Mouse (Mus musculus) activated CD4-positive, CD25-positive, alpha-beta regulatory T cell, adult 4 months (primary cell): Measurements from ENCODE around the gene Tbc1d9b. TPM values are rescaled to one million over a fixed set of nuclear protein-coding genes. Genes with fewer than 3 reads are reported as not detected.
"Not testable (repeated sequence)": the region's sequence is repeated elsewhere in the genome, so short reads cannot be mapped to it uniquely, and the experiment has no call there.

Source experiments
- ATAC-seq: one replicate; pipeline ENCODE4 v1.8.0; 2017
- polyA plus RNA-seq, 2 experiments: library from polyadenylated mRNA; unstranded; fragments of 100-300 nt; shearing (Covaris generic); gene quantifications; one replicate each; pipeline ENCODE4 v1.2.1; 2017

Tbc1d9b gene
- polyA plus RNA-seq = 10 to 100 TPM; 20.6 to 32.5 TPM

DNA sequence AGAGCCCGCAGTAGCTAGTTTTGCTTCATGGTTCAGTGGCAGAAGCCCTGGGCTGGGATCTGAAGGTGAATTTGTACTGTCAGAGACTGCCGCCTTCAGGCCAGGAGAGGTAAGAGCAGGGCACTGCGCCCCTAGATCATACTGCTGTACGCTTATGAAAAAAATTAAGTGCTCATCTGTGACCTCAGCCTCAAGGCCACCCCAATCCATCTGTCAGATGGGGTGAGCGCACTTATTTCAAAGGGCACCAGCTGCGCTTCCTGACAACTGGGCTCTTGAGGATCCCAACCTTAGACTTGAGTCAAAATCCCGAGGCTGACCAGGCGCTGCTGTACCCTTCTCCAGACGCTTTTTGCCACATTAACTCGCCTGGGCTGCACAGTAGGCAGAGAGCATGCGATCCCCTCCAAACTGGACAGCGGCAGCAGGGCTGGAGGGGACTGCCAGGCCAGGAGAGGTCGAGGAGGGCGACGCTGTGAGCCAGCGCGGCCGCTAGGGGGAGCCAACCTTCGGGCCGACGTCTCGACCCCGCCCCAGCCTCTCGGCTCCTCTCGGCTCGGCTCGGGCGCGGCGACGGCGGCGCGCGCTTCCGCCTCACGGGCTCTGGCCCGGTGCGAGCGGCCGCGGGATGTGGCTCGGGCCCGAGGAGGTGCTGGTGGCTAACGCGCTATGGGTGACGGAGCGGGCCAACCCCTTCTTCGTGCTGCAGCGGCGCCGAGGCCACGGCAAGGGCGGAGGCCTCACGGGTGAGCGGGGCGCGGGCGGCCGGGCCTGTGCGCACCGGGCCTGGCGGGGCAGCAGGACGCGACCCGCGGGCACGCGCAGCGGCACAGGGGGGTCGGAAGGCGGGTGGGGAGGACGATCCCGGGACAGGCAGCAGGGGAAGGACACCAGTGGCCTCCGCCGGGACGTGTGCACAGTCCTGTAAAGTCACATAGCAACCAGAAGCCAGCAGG, at the start of gene Tbc1d9b:
Gene Tbc1d9b, plus strand, starts transcription at position 586 of the 956 bp plus-strand sequence.
- peak; percentile 80 for ATAC-seq

DNA sequence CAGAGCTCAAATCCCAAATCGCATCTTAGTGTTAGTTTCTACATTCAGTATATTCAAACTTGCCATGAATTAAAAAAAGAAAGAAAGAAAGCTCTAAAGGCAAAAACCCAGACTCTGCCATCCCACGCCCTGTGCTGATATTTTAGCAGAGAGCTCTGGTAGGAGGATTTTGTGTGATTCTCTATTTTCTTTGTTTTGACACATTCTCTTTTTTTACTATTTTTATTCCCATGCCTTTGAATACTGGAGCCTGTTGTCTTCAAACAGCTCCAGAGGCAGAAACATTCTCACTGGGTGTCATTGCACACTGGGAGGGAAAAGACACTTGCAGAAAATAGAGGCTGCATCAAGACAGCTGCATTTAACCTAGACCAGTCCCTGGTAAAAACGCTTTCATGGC, 45.0 kb upstream of the Tbc1d9b start:
- ATAC-seq = no peak

DNA sequence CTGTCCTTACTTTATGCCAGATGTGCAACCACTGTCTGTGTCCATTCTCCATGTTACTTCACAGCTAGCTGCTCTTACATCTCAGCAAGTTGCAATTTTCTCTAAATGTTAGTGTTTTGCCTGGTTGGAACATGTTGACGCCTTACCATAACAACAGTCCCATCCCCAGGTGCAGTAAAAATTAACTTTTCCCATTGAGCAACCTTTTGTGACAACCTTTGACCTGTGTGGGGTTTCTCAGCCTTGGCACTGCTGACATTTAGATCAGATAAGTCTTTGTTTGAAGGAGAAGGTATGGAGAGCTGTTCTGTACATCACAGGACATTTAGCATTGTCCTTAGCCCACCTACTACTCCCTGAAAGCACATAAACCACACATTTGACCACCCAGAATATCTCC, 41.4 kb upstream of the Tbc1d9b start:
- no peak for ATAC-seq

DNA sequence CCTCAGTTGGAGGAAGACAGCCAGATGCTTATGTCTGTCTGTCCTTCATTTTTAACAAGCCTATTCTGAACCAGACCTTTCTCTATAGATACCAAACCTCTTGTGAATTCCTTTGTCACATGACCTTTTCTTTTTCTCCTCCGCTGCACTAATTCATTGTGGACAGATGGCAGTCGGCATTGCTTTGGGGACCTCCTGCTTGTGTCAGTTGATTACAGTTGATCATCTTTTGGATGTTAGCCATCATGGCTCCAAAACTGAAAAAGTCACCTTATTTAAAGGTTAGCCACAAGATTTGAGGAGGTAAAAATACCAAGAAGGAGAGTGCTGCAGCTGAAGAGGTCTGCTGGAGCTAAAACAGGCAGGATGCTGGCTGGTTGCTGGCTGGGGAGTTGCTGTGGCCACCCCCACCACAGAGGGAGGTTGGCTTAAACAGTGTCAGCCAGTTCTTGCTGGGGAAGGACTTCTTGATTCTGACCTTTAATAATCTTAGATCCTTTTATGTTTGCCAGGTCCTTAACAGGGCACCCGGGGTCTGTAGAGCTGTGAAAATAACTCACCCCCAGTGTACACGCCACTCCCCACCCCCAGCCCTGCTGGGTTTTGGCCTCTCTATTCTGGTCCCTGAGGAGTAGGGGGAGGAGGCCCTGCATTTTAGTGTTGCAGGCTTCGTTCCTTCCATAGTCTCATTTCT, 40.1 kb upstream of the Tbc1d9b start:
- no peak for ATAC-seq

DNA sequence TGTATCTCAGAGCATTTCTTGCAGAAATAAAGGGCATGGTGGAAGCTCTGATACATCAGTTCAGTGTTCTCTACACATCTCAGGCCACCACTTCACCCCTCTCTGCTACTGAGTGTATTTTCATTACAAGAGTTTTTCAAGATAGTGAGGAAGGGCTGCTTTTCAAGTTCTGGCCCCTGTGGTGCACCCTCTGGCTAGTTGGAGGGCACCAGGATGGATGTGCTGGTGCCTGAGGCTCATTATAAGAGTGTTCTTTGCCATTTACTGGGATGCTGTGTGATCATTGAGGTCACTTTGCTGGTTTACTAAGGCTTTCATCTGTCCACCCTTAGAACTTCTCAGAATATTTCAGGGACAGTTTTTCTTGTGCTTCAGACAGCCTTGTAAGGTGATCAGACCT, 39.5 kb upstream of the Tbc1d9b start:
- ATAC-seq = no peak

DNA sequence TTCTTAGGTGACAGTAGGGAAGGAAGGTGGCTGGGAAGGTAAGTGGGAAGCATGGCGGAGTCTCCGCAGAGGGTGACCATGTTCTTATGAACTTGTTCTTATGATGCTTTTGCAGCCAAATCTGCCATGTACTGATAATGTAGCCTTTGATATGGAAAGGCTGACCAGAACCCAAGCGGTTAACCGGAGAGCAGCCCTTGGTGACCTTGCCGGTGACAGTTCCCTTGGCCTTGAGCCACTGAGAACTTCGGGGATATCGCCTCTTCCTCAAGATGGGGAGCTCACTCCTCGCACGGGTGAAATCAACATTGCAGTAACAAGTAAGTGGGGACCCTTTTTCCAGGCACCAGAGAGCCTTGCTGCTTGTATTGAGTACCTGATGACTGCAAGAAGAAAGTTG, 35.5 kb upstream of the Tbc1d9b start:
- ATAC-seq = no peak

DNA sequence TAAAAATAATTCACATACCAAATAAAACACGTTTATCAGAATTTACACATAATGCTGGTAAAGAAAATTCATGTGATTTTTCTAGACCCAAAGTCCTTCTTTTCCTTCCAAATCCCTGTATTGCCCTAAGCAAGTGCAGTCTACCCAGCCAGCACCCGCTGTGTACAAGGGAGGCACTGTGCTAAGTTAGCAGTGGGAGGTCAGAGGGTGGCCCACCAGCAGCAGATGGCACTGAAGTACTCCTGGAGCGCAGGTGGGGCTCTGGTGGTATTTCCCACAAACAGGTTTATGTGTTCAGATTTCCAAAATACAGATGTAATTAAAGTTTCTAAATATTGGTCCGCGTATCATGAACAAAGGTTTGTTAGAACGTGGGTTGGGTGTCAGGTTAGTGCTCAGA, 34.1 kb upstream of the Tbc1d9b start:
- ATAC-seq = no peak

DNA sequence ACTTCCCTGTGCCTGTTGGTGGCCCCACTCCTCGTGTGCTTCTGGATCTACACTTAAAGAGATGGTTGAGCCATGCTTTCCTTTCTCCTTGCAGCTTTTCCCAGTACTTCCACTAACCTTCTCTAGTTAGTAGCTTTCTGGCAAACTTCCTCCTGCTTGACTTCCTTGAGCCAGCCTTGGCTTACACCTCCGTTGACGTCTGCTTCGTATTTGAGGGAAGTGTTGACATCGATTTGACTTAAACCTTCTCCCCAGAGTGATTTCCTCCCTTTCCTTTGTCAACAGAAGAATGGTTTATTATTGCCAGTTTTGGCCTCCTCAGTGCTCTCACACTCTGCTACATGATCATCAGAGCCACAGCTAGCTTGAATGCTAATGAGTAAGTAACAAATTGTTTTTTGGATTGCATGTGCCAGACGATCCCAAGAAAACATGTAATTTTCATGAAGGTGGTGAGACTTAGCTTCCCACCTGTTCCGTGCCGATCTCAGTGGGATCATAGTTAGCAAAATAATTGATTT, 32.2 kb upstream of the Tbc1d9b start:
- ATAC-seq = no peak

DNA sequence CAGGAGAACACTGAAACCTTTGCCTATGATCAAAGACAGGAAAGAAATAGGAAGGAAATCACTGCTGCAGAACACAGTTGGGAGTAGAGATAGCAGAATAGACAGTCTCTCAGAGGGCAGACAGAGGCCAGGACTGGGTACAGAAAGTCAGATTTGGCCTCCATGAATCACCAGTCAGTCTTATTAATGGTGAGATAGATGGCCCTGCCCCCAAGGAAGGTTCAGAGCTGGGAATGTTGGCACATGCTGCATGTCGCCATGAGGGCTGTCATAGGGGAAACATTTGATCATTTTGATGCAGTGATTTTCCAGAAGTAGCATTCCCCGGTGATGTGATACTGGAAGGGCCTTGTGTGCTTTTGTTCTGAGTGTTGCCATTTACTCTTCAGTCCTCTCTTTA, 31.5 kb upstream of the Tbc1d9b start:
- no peak for ATAC-seq

DNA sequence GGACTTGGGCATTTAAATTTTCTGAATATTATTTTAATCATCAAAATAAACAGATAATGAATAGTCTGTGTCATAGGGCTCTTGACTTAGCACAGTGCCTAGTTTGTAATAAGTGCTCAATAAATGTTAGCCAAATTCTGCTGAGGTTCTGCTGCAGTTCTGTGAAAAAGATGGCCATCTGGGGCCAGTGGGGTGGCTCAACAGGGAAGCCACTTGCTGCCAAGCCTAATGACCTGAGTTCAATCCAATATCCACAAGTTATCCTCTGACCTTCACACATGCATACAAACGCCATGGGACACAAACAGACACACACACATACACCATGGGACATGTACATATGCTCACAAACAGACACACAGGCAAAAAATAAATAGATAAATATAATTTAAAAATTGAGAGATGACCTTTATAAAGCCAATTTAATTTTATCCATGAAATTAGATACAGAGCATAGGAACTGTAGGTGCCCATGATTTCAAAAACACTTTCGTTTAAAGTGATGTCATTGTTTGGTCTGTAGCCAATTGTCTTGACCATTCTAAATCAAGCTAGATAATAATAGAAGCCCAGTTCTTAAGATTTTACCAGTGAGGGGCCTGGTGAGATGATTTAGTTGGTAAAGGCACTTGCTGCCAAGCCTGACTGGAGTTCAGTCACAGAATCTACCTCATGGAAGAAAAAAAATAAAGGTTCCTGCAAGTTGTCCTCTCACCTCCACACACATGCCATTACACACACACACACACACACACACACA, 30.5 kb upstream of the Tbc1d9b start:
- no peak for ATAC-seq

DNA sequence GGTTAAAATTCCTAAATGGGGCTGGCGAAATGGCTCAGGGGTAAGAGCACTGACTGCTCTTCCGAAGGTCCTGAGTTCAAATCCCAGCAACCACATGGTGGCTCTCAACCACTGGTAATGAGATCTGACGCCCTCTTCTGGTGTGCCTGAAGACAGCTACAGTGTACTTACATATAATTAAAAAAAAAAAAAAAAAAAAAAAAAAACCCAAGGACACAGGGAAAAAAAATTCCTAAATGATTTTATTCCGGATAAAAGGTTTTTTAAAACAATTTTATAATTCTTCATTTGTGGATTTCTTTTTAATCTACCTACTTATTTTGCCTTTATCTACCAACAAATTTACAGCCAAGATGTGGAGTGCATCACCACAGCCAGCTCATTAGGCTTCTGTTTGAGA, 29.2 kb upstream of the Tbc1d9b start:
- ATAC-seq = not testable (repeated sequence)

DNA sequence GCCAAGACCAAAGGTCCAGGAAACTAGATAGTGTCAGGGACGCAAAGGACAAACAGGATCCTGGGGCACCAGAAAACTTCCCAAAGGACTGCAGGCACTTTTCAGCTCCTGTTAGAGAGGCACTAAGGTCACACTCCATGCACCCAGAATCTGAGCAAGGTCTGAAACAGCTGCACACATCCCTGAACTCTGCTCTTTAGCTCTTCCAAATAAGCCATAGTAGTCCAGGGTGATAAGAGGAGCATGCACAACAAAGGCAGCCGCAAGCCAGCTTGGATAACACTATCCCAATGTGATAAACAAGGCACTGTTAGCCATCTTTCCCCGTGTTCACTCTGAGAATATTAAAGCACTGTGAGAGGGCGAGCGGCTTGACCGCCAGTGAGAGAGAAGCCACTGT, 27.2 kb upstream of the Tbc1d9b start:
- ATAC-seq = no peak

DNA sequence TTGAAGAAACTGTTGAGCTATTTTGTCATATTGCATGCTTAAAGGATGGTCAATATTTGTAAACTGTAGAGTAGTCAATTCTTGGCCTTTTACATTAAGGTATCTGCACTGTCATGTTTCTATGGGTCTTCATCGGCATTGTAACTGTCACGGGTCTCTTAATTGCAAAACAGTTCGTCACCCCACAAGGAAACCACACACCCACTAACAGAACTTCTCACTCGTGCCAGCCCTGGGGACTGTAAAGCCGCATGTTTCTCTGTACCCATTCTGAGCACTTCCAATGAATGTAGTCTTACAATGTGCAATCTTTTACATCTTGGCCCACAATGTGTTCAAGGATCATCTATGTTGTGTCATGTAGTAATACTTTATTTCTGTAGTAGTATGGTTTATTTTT, 26.0 kb upstream of the Tbc1d9b start:
- no peak for ATAC-seq

DNA sequence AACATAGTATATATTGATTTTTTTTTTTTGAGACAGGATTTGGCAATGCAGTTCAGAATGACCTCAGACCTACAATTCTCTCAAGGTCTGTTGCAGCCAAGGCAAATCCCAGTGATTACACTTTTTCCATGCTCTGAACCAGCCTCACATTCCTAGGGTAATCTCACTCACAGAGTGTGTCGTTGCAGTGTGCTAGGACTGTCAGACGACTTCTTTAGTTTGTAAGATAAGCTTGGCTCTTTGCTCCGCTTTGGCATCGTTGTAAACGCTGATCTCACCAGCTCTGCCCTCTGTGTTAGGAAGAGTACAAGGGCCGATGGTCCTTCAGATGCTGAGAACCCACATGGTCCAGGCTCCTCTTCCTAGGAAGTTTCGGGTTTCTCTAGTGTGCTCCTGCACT, 25.2 kb upstream of the Tbc1d9b start:
- no peak for ATAC-seq

DNA sequence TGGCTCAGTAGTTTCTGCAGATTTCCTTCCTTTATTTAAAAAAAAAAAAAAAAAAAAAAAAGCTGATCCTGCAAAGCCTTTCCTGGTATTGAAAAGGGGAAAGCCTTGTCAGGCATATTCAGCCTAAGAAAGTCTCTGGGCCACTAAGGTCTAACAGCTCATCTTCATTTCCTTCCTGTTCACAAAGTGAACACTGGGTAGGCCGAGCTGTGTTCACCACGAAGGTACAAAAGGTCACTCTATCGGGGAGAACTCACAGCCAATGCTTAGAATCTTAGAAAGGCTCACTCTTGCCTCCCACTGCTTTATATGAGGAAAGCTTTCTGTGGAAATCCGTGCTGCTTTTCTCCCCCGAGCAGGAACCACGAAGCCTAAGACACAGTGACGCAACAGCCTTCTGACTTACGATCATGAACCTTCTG, 22.4 kb upstream of the Tbc1d9b start:
- no peak for ATAC-seq

DNA sequence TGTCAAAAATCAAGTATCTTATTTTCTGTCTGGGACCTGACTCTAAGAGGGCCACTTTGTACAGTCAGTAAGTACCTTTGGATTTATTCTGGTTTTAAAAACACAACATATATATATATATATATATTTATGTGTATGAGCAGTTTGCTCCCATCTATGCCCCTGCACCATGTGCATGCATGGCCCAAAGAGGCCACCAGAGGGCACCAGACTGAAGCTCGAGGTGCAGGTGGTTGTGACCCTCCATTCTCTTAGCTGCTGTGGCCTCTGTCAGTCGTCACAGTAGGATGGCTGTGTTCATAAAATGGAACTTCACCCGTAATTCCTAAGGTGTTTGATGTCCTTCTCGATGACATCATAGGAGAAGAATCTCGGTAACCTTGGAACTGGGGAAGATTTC, 16.9 kb upstream of the Tbc1d9b start:
- peak; percentile 81 for ATAC-seq

DNA sequence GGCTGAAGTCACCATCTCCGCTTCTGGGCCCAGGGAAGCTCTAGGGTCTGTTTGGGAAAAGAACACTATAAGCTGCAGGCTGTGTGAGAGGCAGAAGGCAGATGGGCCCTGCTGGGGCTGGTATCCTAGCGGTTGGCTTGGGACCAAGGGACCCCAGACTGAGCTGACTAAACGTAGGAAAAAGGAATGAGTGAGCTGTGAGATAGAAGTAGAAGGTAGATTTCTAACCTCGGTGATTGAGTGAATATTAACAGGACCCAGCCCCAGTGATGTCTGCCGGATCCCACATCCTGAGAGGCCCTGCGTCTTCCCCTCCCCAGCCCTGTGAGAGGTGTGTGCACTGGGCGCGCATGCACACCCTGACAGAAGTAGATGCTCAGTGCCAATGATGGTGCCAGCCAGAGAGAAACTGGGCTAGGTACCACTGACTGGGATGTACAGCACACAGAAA, 8.5 kb upstream of the Tbc1d9b start:
- ATAC-seq = no peak

DNA sequence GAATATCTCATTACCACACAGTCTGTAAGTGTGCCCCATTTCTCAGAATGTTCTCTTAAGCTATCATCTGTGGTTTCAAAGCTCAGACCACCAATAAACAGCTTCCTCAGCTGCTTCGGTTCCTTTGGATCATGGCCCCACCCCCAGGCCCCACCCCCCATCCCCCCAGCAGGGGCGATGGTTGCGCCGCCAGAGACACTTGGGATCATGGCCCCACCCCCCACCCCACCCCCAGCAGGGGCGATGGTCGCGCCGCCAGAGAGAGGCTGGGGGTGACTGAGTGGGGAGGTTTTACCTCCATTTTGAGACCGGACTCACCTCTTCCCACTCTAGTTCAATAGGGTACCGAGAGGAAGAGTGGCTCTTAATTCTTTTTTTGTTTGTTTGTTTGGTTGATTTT, 3.4 kb upstream of the Tbc1d9b start:
- no peak for ATAC-seq

DNA sequence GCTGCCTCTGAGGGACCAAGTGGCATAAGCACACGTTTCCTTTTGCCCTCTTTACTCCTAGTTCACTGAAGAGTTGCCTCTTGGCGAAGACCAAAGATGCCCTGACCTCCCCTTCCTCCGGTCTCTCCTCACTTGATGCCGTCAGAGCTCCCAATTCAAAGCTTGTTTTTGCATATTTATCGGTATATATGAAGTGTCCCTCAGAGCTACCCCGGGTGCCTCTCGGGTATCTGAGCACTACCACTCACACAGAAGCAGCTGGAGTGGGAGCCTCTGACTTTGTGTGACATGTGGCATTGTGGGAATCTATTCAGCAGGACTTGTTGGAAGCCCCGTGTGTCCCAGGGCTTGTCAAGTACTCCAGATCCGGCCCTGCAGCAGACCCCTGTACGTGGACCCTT, 605 bp downstream of the Tbc1d9b start:
- peak; percentile 9 for ATAC-seq

DNA sequence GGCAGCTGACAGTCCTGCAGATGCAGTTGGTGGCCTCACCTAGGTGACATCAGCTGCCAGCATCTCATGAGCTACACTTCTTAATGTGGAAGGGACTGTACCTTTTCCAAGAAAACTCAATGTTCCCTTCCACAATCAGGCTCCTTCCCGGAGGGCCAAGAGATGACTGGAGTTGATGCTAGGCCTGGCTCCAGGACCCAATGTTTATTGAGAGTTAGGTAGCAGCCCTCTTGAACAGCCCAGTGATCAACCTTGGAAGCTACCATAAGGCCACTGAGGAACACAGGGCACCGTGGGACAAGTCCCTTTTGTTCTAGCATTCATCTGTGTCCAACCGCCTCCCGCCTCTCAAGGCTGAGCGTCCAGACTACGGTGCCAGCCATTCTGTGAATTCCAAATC, 1.1 kb downstream of the Tbc1d9b start:
- ATAC-seq = no peak

DNA sequence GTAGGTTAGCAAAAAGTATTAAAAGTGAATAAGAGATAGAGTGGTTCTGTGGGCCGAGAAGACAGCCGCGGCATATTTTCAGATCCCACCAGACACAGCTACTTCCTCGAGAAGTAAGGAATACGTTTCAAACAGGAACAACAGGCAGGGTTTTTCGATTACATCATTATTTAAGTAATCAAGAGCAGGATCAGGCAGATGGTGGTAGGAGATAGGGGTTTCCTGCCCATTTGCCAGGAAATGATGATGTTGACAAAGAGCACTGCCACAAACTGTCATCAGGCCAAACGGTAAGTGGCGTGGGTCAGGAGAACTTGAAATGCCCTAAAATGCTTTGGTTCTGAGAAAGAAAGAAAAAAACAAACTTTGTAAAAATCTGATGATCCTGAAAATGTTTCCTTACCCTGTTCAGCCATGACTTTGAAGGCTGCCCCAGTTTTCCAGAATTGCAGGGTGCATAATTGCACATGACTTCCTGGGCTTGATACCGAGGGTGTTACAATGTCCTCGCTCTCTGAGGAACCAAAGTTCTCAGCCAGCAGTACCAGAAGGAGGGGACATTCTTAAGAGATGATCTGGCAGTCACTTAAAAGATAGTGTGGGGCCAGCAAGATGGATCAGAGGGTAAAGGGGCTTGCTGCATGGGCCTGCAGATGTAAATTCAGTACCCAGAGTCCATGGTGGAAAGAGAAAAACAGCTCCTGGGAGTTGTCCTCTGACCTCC, 3.1 kb downstream of the Tbc1d9b start:
- peak; percentile 17 for ATAC-seq

DNA sequence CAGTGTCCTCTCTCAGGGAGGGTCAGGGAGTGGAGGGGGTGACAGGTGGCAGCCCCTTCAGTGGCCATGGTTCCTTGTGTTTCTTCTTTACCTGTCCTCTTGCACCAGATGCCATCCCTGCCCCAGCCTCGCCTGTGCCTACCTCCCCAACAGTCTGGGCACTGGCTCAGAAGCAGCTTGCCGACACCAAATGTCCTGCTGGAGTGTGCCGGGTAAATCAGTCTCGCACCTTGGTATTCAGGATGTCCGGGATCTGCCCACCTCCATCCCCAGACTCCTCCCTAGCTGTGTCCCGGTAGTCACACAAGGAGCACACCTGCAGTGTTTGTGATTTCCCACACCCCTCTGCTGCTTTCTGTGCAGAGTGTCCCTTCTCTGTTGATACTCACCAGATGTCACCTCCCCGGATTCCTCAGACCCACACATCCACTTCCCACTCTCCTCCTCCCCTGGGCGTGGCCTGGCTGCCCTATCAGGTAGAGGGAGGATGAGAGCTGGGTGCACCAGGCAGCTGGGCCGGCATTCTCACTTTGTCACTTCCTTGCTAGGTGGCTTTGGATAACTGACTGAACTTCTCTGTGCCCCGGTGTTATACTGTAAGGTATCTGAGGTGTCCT, 7.1 kb downstream of the Tbc1d9b start:
- ATAC-seq = no peak
